Mouse (Mus musculus) hematopoietic stem cell, adult 5-6 weeks (primary cell): ENCODE data around the gene Ube4a. TPM values are rescaled to one million over a fixed set of nuclear protein-coding genes. Genes with fewer than 3 reads are reported as not detected.

ENCODE experiments used
- ATAC-seq, 2 experiments: fragments of 125-278 bp in 1 of 2; replicated peaks in 1 of 2; 2 replicates each; pipeline ENCODE4 v1.8.0; 2016 to 2017; ENCODE audit warnings: inconsistent platforms in 2 of 2, mild to moderate bottlenecking in 2 of 2, moderate number of reproducible peaks in 2 of 2, low read depth in 1 of 2, moderate TSS enrichment in 1 of 2; ENCODE audit not compliant: low FRiP score in 2 of 2, poor library complexity in 2 of 2, severe bottlenecking in 2 of 2, insufficient read depth in 1 of 2, low TSS enrichment in 1 of 2
- total RNA-seq: library from RNA; stranded (forward); fragments of 172-1452, 232-1000 nt; gene quantifications from 2 replicates; pipeline ENCODE4 v1.2.3, GENCODE M21; 2017

Ube4a gene
- total RNA-seq, 1 experiment from 2014 or later = 29.6 TPM

- peak; percentile 40 to 46 for ATAC-seq
Measured at GRCm38 (mm10) chr9:44881941-44882435, 83.4 kb downstream of the Ube4a start.

- peak; percentile 61 to 63; a peak in 3 of 4 replicates for ATAC-seq
Measured at GRCm38 (mm10) chr9:44881221-44881871, 84.1 kb downstream of the Ube4a start, which contains the start of gene Kmt2a. Gene Kmt2a (minus strand): TSS chr9:44881296.

- no peak for ATAC-seq
Measured at GRCm38 (mm10) chr9:44880309-44881081, 84.9 kb downstream of the Ube4a start.

- no peak for ATAC-seq
Measured at GRCm38 (mm10) chr9:44879694-44880271, 85.6 kb downstream of the Ube4a start.

- no peak for ATAC-seq
Measured at GRCm38 (mm10) chr9:44878776-44879500, 86.5 kb downstream of the Ube4a start.

GRCm38 (mm10) chr9:44877686-44878085, 87.7 kb downstream of the Ube4a start:
- no peak for ATAC-seq

GRCm38 (mm10) chr9:44875476-44875875, 89.9 kb downstream of the Ube4a start:
- no peak for ATAC-seq

- ATAC-seq = no peak
Measured at GRCm38 (mm10) chr9:44874198-44874597, 91.2 kb downstream of the Ube4a start.

- no peak for ATAC-seq
Measured at GRCm38 (mm10) chr9:44873665-44874064, 91.7 kb downstream of the Ube4a start.

Other genes with a start within 250 kb of the Ube4a start
- 11.1 and 18.7 TPM in 2 replicates for gene Phldb1, start 230.4 kb downstream of the Ube4a start, total RNA-seq
- gene Arcn1, start 197.8 kb downstream of the Ube4a start, total RNA-seq = 132 and 175 TPM in 2 replicates
- 40.8 and 56.6 TPM in 2 replicates for gene Ift46, start 197.7 kb downstream of the Ube4a start, total RNA-seq
- gene Tmem25, start 166.3 kb downstream of the Ube4a start, total RNA-seq = 0.19 and 0.50 TPM in 2 replicates
- gene Ttc36, start 162.5 kb downstream of the Ube4a start, total RNA-seq = 4.9 TPM in 1 of 2 replicates, not detected in the other
- gene Kmt2a, start 84.3 kb downstream of the Ube4a start, total RNA-seq = 22.9 and 27.1 TPM in 2 replicates
- gene Atp5l, start 44.9 kb downstream of the Ube4a start, total RNA-seq = 93.3 and 114 TPM in 2 replicates
- 7.8 and 9.3 TPM in 2 replicates for gene Cd3g, start 14.8 kb upstream of the Ube4a start, total RNA-seq
- 0.19 TPM in 1 of 2 replicates, not detected in the other for gene Cd3d, start 16.2 kb upstream of the Ube4a start, total RNA-seq
- gene Cd3e, start 44.0 kb upstream of the Ube4a start, total RNA-seq = 0.20 TPM in 1 of 2 replicates, not detected in the other
- gene Mpzl2, start 74.2 kb upstream of the Ube4a start, total RNA-seq = 0.31 and 3.3 TPM in 2 replicates
- 0.19 and 0.99 TPM in 2 replicates for gene Mpzl3, start 89.6 kb upstream of the Ube4a start, total RNA-seq
- 1.7 and 3.3 TPM in 2 replicates for gene Jaml, start 113.6 kb upstream of the Ube4a start, total RNA-seq
- gene Scn2b, start 152.2 kb upstream of the Ube4a start, total RNA-seq = 0.44 TPM in 1 of 2 replicates, not detected in the other
- gene Scn4b, start 172.8 kb upstream of the Ube4a start, total RNA-seq = 0.25 TPM in 1 of 2 replicates, not detected in the other
- 1.3 and 3.6 TPM in 2 replicates for gene BC049352, start 216.4 kb upstream of the Ube4a start, total RNA-seq
- 0.31 TPM in 1 of 2 replicates, not detected in the other for gene Tmprss4, start 238.5 kb upstream of the Ube4a start, total RNA-seq